Mouse (Mus musculus): ENCODE data around the gene Hsd17b14.

Gene Hsd17b14

GRCm38 (mm10) chr7:45529461-45529860, 25.2 kb upstream of the Hsd17b14 start:
- DNase-seq (ENCODE audit: low read depth, low spot score): no peak

GRCm38 (mm10) chr7:45530643-45531042, 24.1 kb upstream of the Hsd17b14 start:
- no peak for DNase-seq (ENCODE audit: low read depth, low spot score)

GRCm38 (mm10) chr7:45535676-45536075, 19.0 kb upstream of the Hsd17b14 start:
- no peak for DNase-seq (ENCODE audit: low read depth, low spot score)

- DNase-seq (ENCODE audit: low read depth, low spot score): no peak
Measured at GRCm38 (mm10) chr7:45537602-45538001, 17.1 kb upstream of the Hsd17b14 start.

- DNase-seq (ENCODE audit: low read depth, low spot score): peak; percentile 52
Measured at GRCm38 (mm10) chr7:45538163-45539041, 16.3 kb upstream of the Hsd17b14 start.

GRCm38 (mm10) chr7:45539095-45539494, 15.6 kb upstream of the Hsd17b14 start:
- DNase-seq (ENCODE audit: low read depth, low spot score): no peak

GRCm38 (mm10) chr7:45540213-45540612, 14.5 kb upstream of the Hsd17b14 start:
- no peak for DNase-seq (ENCODE audit: low read depth, low spot score)

GRCm38 (mm10) chr7:45544525-45544924, 10.2 kb upstream of the Hsd17b14 start:
- DNase-seq (ENCODE audit: low read depth, low spot score): no peak

GRCm38 (mm10) chr7:45549641-45550436, 4.9 kb upstream of the Hsd17b14 start:
- DNase-seq (ENCODE audit: low read depth, low spot score): no peak

- no peak for DNase-seq (ENCODE audit: low read depth, low spot score)
Measured at GRCm38 (mm10) chr7:45550821-45551511, 3.7 kb upstream of the Hsd17b14 start.

GRCm38 (mm10) chr7:45551512-45551883, 3.2 kb upstream of the Hsd17b14 start:
- no peak for DNase-seq (ENCODE audit: low read depth, low spot score)

- no peak for DNase-seq (ENCODE audit: low read depth, low spot score)
Measured at GRCm38 (mm10) chr7:45553519-45553918, 1.2 kb upstream of the Hsd17b14 start.

- no peak for DNase-seq (ENCODE audit: low read depth, low spot score)
Measured at GRCm38 (mm10) chr7:45553990-45554389, 703 bp upstream of the Hsd17b14 start.

GRCm38 (mm10) chr7:45555787-45556186, 1.1 kb downstream of the Hsd17b14 start:
- DNase-seq (ENCODE audit: low read depth, low spot score): peak; percentile 65

- DNase-seq (ENCODE audit: low read depth, low spot score): no peak
Measured at GRCm38 (mm10) chr7:45558907-45559306, 4.2 kb downstream of the Hsd17b14 start.

GRCm38 (mm10) chr7:45560241-45560640, 5.5 kb downstream of the Hsd17b14 start:
- no peak for DNase-seq (ENCODE audit: low read depth, low spot score)

- DNase-seq (ENCODE audit: low read depth, low spot score): peak; percentile 78
Measured at GRCm38 (mm10) chr7:45560843-45561623, 6.3 kb downstream of the Hsd17b14 start.

- DNase-seq (ENCODE audit: low read depth, low spot score): no peak
Measured at GRCm38 (mm10) chr7:45561624-45562520, 7.2 kb downstream of the Hsd17b14 start.

GRCm38 (mm10) chr7:45564811-45565210, 10.1 kb downstream of the Hsd17b14 start:
- no peak for DNase-seq (ENCODE audit: low read depth, low spot score)

- DNase-seq (ENCODE audit: low read depth, low spot score): no peak
Measured at GRCm38 (mm10) chr7:45565446-45565845, 10.8 kb downstream of the Hsd17b14 start.
